19 mouse cellular contexts compared by ENCODE assay signal in genomic region chr11:98854659-98855058, GRCm38 (mm10).
"Had no signal": no experiment of that assay in that cellular context is flagged by ENCODE, and none has a peak within 500 bp of the region (broad histone marks: within the 10 kb centered on the region; RNA-seq: fewer than 3 reads in every experiment).

No protein-coding gene starts in this region.

- H3K27ac ChIP-seq: heart, adult 2 months; heart, embryonic 13.5 days; heart, embryonic 15.5 days; hindbrain, embryonic 13.5 days; hindbrain, embryonic 15.5 days; hindbrain, postnatal 0 days; kidney, embryonic 15.5 days; kidney, postnatal 0 days; limb, embryonic 13.5 days; limb, embryonic 15.5 days had no signal

- H3K36me3 ChIP-seq: heart, embryonic 13.5 days; heart, embryonic 15.5 days; hindbrain, embryonic 13.5 days; kidney, embryonic 15.5 days had no signal

- H3K4me3 ChIP-seq: heart, adult 2 months; heart, embryonic 13.5 days; heart, embryonic 15.5 days; hindbrain, embryonic 13.5 days; hindbrain, embryonic 15.5 days; kidney, embryonic 15.5 days; limb, embryonic 13.5 days; limb, embryonic 15.5 days had no signal

- H3K9ac ChIP-seq: heart, embryonic 13.5 days; heart, embryonic 15.5 days; hindbrain, embryonic 13.5 days; hindbrain, embryonic 15.5 days; kidney, embryonic 15.5 days; limb, embryonic 13.5 days; limb, embryonic 15.5 days had no signal

- H3K27me3 ChIP-seq: heart, embryonic 15.5 days; hindbrain, embryonic 13.5 days; hindbrain, embryonic 15.5 days; limb, embryonic 13.5 days; limb, embryonic 15.5 days had no signal

- ATAC-seq: hindbrain, postnatal 0 days had no signal

- DNase-seq: gastrocnemius, postnatal 14 days; gastrocnemius, postnatal 36 days; heart, adult 11 months; heart, adult 2 months; heart, postnatal 14 days; heart, postnatal 36 days; layer of hippocampus, adult 9-11 months; layer of hippocampus, postnatal 36 days; left cerebral cortex, postnatal 4 days had no signal

- H3K9me3 ChIP-seq: heart, embryonic 13.5 days; heart, embryonic 15.5 days; hindbrain, embryonic 13.5 days; hindbrain, embryonic 15.5 days; kidney, embryonic 15.5 days; limb, embryonic 13.5 days; limb, embryonic 15.5 days had no signal

- H3K4me2 ChIP-seq: heart, embryonic 11.5 days; heart, embryonic 13.5 days; heart, embryonic 15.5 days; hindbrain, embryonic 13.5 days; hindbrain, embryonic 15.5 days; kidney, embryonic 15.5 days; limb, embryonic 13.5 days; limb, embryonic 15.5 days had no signal
